27 mouse cellular contexts compared by ENCODE assay signal in the genomic region with DNA sequence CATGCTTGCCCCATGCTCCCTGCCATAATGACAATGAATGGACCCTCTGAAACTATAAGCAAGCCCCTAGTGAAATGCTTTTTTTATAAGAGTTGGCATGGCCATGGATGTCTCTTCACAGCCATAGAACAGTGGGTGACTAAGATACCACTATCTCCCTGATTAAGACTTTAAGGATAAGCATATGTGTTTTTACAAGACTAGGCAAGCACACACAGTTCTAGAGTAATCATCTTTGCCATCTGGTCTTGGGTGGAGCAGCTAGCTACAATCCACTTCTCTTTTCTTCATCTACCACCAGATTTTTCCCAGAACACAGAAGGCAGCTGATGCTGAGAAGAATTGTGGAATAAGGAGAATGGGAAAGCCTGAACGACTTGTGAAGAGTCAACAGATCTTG. TPM values are rescaled to one million over a fixed set of nuclear protein-coding genes. Genes with fewer than 3 reads are reported as not detected.
DNase-seq lines count a peak whose midpoint lies in the region; ATAC-seq and TF ChIP-seq lines count a peak whose summit lies in the region.
"Had no signal": no experiment of that assay in that cellular context is flagged by ENCODE, and none has a peak within 500 bp of the region (broad histone marks: within the 10 kb centered on the region; RNA-seq: fewer than 3 reads in every experiment).

No protein-coding gene starts in this region.

- no peak overlapping the region for H3K4me3 ChIP-seq in layer of hippocampus, adult 2 months
- H3K4me3 ChIP-seq in G1E (ENCODE audit: low read depth, low read length): no peak overlapping the region; the same call in 1 of the 2 replicates
- H3K4me3 ChIP-seq in liver, postnatal 0 days (ENCODE audit: low read depth, low read length): no peak overlapping the region
- H3K4me3 ChIP-seq in lung, postnatal 0 days (ENCODE audit: low read depth, low read length): no peak overlapping the region
- H3K4me3 ChIP-seq: embryonic facial prominence, embryonic 15.5 days; erythroblast, embryonic 14.5 days; forebrain, embryonic 10.5 days; heart, adult 2 months; heart, embryonic 15.5 days; hindbrain, embryonic 10.5 days had no signal

- TF ChIP-seq CTCF in layer of hippocampus, adult 2 months (conservative IDR thresholded peaks at IDR 0.05): no peak
- no peak for TF ChIP-seq CTCF in G1E (IDR thresholded peaks at IDR 0.05; ENCODE audit: low read depth, low read length)
- TF ChIP-seq CTCF in liver, postnatal 0 days (IDR thresholded peaks at IDR 0.05; ENCODE audit: low read depth): no peak
- TF ChIP-seq CTCF in lung, postnatal 0 days (IDR thresholded peaks at IDR 0.05): no peak

- peaks cover 41% of the 10 kb centered on the region for H3K4me1 ChIP-seq in G1E (ENCODE audit: insufficient read depth, low read depth, low read length)
- H3K4me1 ChIP-seq in liver, postnatal 0 days (ENCODE audit: insufficient read depth): no peaks in the 10 kb centered on the region
- no peaks in the 10 kb centered on the region for H3K4me1 ChIP-seq in lung, postnatal 0 days (ENCODE audit: insufficient read depth, low read depth, low read length)
- H3K4me1 ChIP-seq: embryonic facial prominence, embryonic 15.5 days; forebrain, embryonic 10.5 days; heart, embryonic 15.5 days; hindbrain, embryonic 10.5 days had no signal

- H3K36me3 ChIP-seq in G1E (replicated peaks): no peaks in the 10 kb centered on the region
- H3K36me3 ChIP-seq in liver, postnatal 0 days (replicated peaks; ENCODE audit: insufficient read depth, low read length): no peaks in the 10 kb centered on the region
- no peaks in the 10 kb centered on the region for H3K36me3 ChIP-seq in lung, postnatal 0 days (ENCODE audit: insufficient read depth, low read length)
- H3K36me3 ChIP-seq: embryonic facial prominence, embryonic 15.5 days; forebrain, embryonic 10.5 days; heart, embryonic 15.5 days; hindbrain, embryonic 10.5 days had no signal

- H3K4me2 ChIP-seq in liver, postnatal 0 days (ENCODE audit: low read depth, low read length): no peak overlapping the region
- H3K4me2 ChIP-seq in lung, postnatal 0 days (replicated peaks; ENCODE audit: low read depth, low read length): no peak overlapping the region
- H3K4me2 ChIP-seq: embryonic facial prominence, embryonic 15.5 days; heart, embryonic 11.5 days; heart, embryonic 15.5 days; hindbrain, embryonic 14.5 days had no signal

- TF ChIP-seq EP300 in liver, postnatal 0 days (IDR thresholded peaks at IDR 0.05; ENCODE audit: low read depth): peak; percentile 56; the same call in 1 of the 2 replicates
- no peak for TF ChIP-seq EP300 in lung, postnatal 0 days (IDR thresholded peaks at IDR 0.05)

- 54% methylated on average over 1 of the region's 1 CpGs for WGBS in liver, postnatal 0 days (ENCODE audit: insufficient replicate concordance)
- WGBS in lung, postnatal 0 days: 59% methylated on average over 1 of the region's 1 CpGs

- peak; percentile 38; the same call in 1 of the 2 replicates for ATAC-seq in frontal cortex, adult (ENCODE audit: low TSS enrichment)
- peak; percentile 96 for ATAC-seq in G1E (ENCODE audit: extremely low read depth, insufficient number of reproducible peaks, low FRiP score, poor library complexity, severe bottlenecking)
- no peak for ATAC-seq in liver, postnatal 0 days
- no peak for ATAC-seq in lung, postnatal 0 days
- ATAC-seq: CD4-positive, CD25-positive, alpha-beta regulatory T cell, adult 4 months; forebrain, embryonic 14.5 days had no signal

- H3K9ac ChIP-seq in liver, postnatal 0 days (replicated peaks): no peak overlapping the region
- H3K9ac ChIP-seq in lung, postnatal 0 days (replicated peaks; ENCODE audit: low read depth): no peak overlapping the region
- H3K9ac ChIP-seq: embryonic facial prominence, embryonic 15.5 days; heart, embryonic 15.5 days; hindbrain, embryonic 14.5 days had no signal

- DNase-seq in frontal cortex, postnatal 14 days (ENCODE audit: low spot score in 2 of 2): no peak
- peak in 1 of 2 experiments; percentile 35 for DNase-seq in layer of hippocampus, adult 2 months (ENCODE audit: low spot score in 2 of 2)
- no peak for DNase-seq in layer of hippocampus, postnatal 25 days (ENCODE audit: extremely low spot score in 1 of 2, low spot score in 1 of 2)
- peak; percentile 27 for DNase-seq in G1E (ENCODE audit: low spot score)
- no peak for DNase-seq in liver, postnatal 0 days
- DNase-seq in kidney, postnatal 36 days: no peak
- no peak for DNase-seq in lung, postnatal 0 days (ENCODE audit: low spot score)
- DNase-seq: adrenal gland, adult 2 months; adrenal gland, postnatal 25 days; B cell, adult 2 months; cerebellum, adult 2 months; cerebellum, postnatal 14 days; embryo, embryonic 11 days; gastrocnemius, postnatal 10 days; heart, adult 2 months; heart, postnatal 14 days had no signal

- H3K9me3 ChIP-seq in G1E (replicated peaks): peaks cover 10% of the 10 kb centered on the region
- no peaks in the 10 kb centered on the region for H3K9me3 ChIP-seq in liver, postnatal 0 days (ENCODE audit: low read length)
- H3K9me3 ChIP-seq in lung, postnatal 0 days (ENCODE audit: low read length): no peaks in the 10 kb centered on the region; the same call in 1 of the 2 replicates
- H3K9me3 ChIP-seq: embryonic facial prominence, embryonic 15.5 days; forebrain, embryonic 10.5 days; heart, embryonic 15.5 days; hindbrain, embryonic 10.5 days had no signal

- H3K27me3 ChIP-seq in G1E (ENCODE audit: insufficient read depth, low read length): peaks cover 9% of the 10 kb centered on the region; the same call in 1 of the 2 replicates
- H3K27me3 ChIP-seq in liver, postnatal 0 days (ENCODE audit: insufficient read depth, low read length): no peaks in the 10 kb centered on the region
- no peaks in the 10 kb centered on the region for H3K27me3 ChIP-seq in lung, postnatal 0 days (replicated peaks; ENCODE audit: insufficient read depth, low read length)
- H3K27me3 ChIP-seq: embryonic facial prominence, embryonic 15.5 days; heart, embryonic 15.5 days had no signal

- peak overlapping the region; percentile 21; the same call in 1 of the 2 replicates for H3K27ac ChIP-seq in layer of hippocampus, adult 2 months
- H3K27ac ChIP-seq in liver, postnatal 0 days (ENCODE audit: low read depth): no peak overlapping the region
- H3K27ac ChIP-seq in lung, postnatal 0 days (ENCODE audit: low read length): no peak overlapping the region
- H3K27ac ChIP-seq: embryonic facial prominence, embryonic 15.5 days; forebrain, embryonic 10.5 days; heart, adult 2 months; heart, embryonic 15.5 days; hindbrain, embryonic 10.5 days; hindbrain, embryonic 14.5 days had no signal

RNA-seq across cellular contexts. Expression of a gene that starts 17.7 kb away (rescaled TPM):
- total RNA-seq in layer of hippocampus, adult 2 months (2021): under 1 TPM; 0.13 to 0.17 TPM
- total RNA-seq in layer of hippocampus, postnatal 25 days (2021): under 1 TPM; 0.25 to 0.35 TPM
- total RNA-seq in G1E (2014; fragmentation: Nextera tagmentation) (not detected in 2 replicates), G1E (2017) (0.05 TPM in 1 of 2 replicates, not detected in the other)
- polyA plus RNA-seq in G1E (2012): not detected in 2 replicates
- not detected in 2 replicates for polyA plus RNA-seq in liver, postnatal 0 days (2015; fragmentation: Nextera tagmentation; extraction: Ambion mirVana)
- 2.3 and 4.5 TPM in 2 replicates for polyA plus RNA-seq in lung, postnatal 0 days (2015; fragmentation: Nextera tagmentation; extraction: Ambion mirVana)
- total RNA-seq: common myeloid progenitor, adult 5-6 weeks had no signal
- polyA plus RNA-seq: CD4-positive, CD25-positive, alpha-beta regulatory T cell, adult 4 months; embryonic facial prominence, embryonic 15.5 days; erythroblast, embryonic 14.5 days; forebrain, embryonic 10.5 days had no signal

RNA-seq across cellular contexts. Expression of a gene that starts 27.1 kb away (rescaled TPM):
- total RNA-seq in layer of hippocampus, adult 2 months (2021): 1 to 10 TPM; 5.8 to 6.6 TPM
- total RNA-seq in layer of hippocampus, postnatal 25 days (2021): 1 to 10 TPM; 4.3 to 4.9 TPM
- total RNA-seq in G1E (2014; fragmentation: Nextera tagmentation) (19.2 and 20.8 TPM in 2 replicates), G1E (2017) (6.0 and 7.5 TPM in 2 replicates)
- polyA plus RNA-seq in G1E (2012): 1.9 and 2.0 TPM in 2 replicates
- polyA plus RNA-seq in liver, postnatal 0 days (2015; fragmentation: Nextera tagmentation; extraction: Ambion mirVana): 2.1 and 2.7 TPM in 2 replicates
- 2.1 and 2.7 TPM in 2 replicates for polyA plus RNA-seq in lung, postnatal 0 days (2015; fragmentation: Nextera tagmentation; extraction: Ambion mirVana)

RNA-seq across cellular contexts. Expression of a gene that starts 35.2 kb away (rescaled TPM):
- 100 to 1,000 TPM; 308 to 352 TPM for total RNA-seq in layer of hippocampus, adult 2 months (2021)
- 100 to 1,000 TPM; 267 to 278 TPM for total RNA-seq in layer of hippocampus, postnatal 25 days (2021)
- total RNA-seq in G1E (2014; fragmentation: Nextera tagmentation) (374 and 438 TPM in 2 replicates), G1E (2017) (1,244 and 1,575 TPM in 2 replicates)
- polyA plus RNA-seq in G1E (2012): 48.0 and 51.7 TPM in 2 replicates
- 412 and 430 TPM in 2 replicates for polyA plus RNA-seq in liver, postnatal 0 days (2015; fragmentation: Nextera tagmentation; extraction: Ambion mirVana)
- polyA plus RNA-seq in lung, postnatal 0 days (2015; fragmentation: Nextera tagmentation; extraction: Ambion mirVana): 559 and 573 TPM in 2 replicates

Comparison
In these comparisons a context has a peak if more than half of its experiments do, and no peak if none do; other contexts are left out.
1. ATAC-seq: peak in frontal cortex, adult (single experiment) and G1E (single experiment); none in liver, postnatal 0 days (single experiment) and lung, postnatal 0 days (single experiment).